Mouse (Mus musculus): Measurements from ENCODE around the gene Gm42674.

DNA sequence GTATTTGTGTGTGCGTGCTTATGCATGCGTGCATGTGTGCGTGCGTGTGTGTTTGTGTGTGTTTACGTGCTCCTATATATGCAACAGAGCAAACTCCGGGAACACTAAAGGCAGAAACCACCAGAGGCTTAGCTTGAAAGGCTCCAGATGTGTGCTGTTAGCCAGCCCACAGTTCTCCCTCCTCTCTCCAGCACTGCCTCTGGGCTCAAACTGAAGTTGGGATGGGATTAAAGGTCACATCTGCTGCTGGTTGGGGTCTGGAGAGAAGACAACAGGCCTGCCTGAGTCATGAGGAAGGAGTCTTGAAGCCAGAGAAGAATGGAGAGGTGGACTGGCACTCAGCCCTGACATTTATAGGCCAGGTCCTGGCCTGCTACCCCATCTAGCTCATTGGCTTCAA, 4.5 kb downstream of the Gm42674 start:
- TF ChIP-seq GATA1 (IDR thresholded peaks at IDR 0.05; ENCODE audit: low read length) (no peak), TAL1 (IDR thresholded peaks at IDR 0.05; ENCODE audit: low read length) (no peak)

All from erythroblast, embryonic 14.5 days (primary cell).